Mouse (Mus musculus): ENCODE results near the gene Rnf167. TPM values are rescaled to one million over a fixed set of nuclear protein-coding genes. Genes with fewer than 3 reads are reported as not detected.

The Rnf167 gene
- polyA plus RNA-seq, 1 experiment = 70.1 TPM

DNA sequence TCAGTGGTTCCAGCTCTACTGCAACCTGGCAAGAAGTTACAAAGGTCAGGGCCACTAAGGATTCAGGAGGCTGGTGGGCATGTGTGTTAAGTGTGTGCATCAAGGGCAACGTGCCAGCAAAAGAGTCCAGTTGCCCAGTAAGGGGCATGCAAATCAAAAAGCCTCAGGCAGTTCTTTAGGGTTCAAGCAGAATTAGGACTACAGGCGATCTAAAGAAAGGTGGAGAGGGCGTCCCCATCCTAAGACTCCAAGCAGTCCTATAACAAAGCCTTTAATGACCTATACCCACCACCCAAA is 828 bp upstream of the Rnf167 start:
- H3K27ac ChIP-seq (ENCODE audit: insufficient read depth, low read depth, low read length) = peak overlapping the region; percentile 71
- peak overlapping the region; percentile 65 for H3K4me3 ChIP-seq (ENCODE audit: insufficient read depth, low read length)
- TF ChIP-seq POLR2A (IDR thresholded peaks at IDR 0.05; ENCODE audit: borderline replicate concordance, low read depth, low read length) (no peak), CTCF (IDR thresholded peaks at IDR 0.05; ENCODE audit: low read depth, low read length) (no peak)
- peaks cover 28% of the 10 kb centered on the region for H3K4me1 ChIP-seq (ENCODE audit: control insufficient read depth, insufficient read depth, low read length)

DNA sequence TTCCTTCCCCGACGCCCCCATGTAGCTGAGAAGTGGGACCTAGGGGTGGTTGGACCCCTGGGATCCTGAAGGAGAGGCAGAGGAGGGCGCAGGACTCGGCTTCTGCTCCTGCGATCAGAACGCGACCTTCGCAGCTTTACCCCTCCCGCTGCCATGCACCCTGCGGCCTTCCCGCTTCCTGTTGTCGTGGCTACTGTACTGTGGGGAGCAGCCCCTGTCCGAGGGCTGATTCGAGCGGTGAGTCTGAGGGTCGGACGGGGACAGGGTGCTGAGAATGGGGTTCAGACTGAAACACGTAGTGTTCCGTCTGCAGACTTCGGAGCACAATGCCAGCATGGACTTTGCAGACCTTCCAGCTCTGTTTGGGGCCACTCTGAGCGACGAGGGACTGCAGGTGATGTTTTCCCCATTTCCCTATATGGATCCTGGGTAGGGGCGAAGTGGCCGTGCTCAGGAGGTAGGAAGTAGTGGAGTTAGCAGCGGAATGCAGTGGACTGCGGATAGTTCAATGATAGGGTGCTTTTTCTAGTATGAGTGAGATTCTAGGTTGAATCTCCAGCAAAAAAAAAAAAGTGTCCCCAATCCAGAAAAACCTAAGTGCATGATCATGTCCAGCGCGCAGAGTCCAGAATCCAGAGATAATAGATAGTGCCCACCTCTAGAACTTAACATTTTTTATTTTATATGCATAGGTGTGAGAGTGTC is 833 bp downstream of the Rnf167 start:
- Histone ChIP-seq H3K4me1 (ENCODE audit: control insufficient read depth, insufficient read depth, low read length) (peaks cover 28% of the 10 kb centered on the region), H3K4me3 (ENCODE audit: insufficient read depth, low read length) (peak overlapping the region; percentile 92), H3K27ac (ENCODE audit: insufficient read depth, low read depth, low read length) (peak overlapping the region; percentile 97)
- TF ChIP-seq CTCF (IDR thresholded peaks at IDR 0.05; ENCODE audit: low read depth, low read length) (no peak), POLR2A (IDR thresholded peaks at IDR 0.05; ENCODE audit: borderline replicate concordance, low read depth, low read length) (no peak)

DNA sequence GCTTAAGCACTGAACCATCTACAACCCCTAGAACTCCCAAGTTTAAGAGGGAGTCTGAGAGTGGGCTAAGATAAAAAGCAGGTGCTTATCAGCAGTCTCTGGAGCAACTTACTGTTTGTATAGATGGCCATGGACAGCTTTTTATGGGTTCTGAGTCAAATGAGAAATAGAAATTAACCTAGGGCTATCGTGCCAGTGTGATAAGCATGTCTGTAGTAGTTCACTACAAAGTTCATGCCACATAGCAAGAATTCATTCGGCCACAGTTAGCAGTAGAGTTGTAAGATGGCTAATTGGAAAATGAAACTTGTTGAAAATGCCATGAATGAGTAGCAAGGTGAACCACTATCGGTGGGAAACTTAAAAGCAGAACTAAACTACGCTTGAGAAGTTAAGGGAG is 1.5 kb downstream of the Rnf167 start:
- peak overlapping the region; percentile 97; the same call in 1 of the 2 replicates for H3K27ac ChIP-seq (ENCODE audit: insufficient read depth, low read depth, low read length)

DNA sequence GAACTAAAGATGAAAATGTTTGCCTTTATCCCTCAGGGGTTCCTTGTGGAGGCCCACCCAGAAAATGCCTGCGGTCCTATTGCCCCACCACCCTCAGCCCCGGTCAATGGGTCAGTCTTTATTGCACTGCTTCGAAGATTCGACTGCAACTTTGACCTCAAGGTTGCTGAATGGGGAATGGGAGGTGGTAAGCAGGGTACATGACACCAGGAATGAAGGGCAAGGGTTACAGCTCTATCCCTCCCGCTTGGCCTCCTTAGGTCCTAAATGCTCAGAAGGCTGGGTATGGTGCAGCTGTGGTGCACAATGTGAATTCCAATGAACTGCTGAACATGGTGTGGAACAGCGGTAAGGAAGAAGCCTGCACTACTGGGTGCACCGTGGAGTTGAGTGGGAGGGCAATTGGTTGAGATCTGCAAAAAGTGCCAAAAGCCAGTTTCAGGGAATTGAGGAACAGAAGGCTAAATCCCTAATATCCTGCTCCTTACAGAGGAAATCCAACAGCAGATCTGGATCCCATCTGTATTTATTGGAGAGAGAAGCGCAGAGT is 2.2 kb downstream of the Rnf167 start:
- no peak overlapping the region for H3K27ac ChIP-seq (ENCODE audit: insufficient read depth, low read depth, low read length)
- H3K4me1 ChIP-seq (ENCODE audit: control insufficient read depth, insufficient read depth, low read length) = peaks cover 28% of the 10 kb centered on the region
- peak overlapping the region; percentile 92 for H3K4me3 ChIP-seq (ENCODE audit: insufficient read depth, low read length)
- TF ChIP-seq CTCF (IDR thresholded peaks at IDR 0.05; ENCODE audit: low read depth, low read length) (no peak), POLR2A (IDR thresholded peaks at IDR 0.05; ENCODE audit: borderline replicate concordance, low read depth, low read length) (no peak)

More for the DNA sequence above, 1.5 kb downstream of the Rnf167 start:
- peaks cover 28% of the 10 kb centered on the region for H3K4me1 ChIP-seq (ENCODE audit: control insufficient read depth, insufficient read depth, low read length)
- H3K4me3 ChIP-seq (ENCODE audit: insufficient read depth, low read length) = peak overlapping the region; percentile 92
- TF ChIP-seq POLR2A (IDR thresholded peaks at IDR 0.05; ENCODE audit: borderline replicate concordance, low read depth, low read length) = no peak
- no peak for TF ChIP-seq CTCF (IDR thresholded peaks at IDR 0.05; ENCODE audit: low read depth, low read length)

DNA sequence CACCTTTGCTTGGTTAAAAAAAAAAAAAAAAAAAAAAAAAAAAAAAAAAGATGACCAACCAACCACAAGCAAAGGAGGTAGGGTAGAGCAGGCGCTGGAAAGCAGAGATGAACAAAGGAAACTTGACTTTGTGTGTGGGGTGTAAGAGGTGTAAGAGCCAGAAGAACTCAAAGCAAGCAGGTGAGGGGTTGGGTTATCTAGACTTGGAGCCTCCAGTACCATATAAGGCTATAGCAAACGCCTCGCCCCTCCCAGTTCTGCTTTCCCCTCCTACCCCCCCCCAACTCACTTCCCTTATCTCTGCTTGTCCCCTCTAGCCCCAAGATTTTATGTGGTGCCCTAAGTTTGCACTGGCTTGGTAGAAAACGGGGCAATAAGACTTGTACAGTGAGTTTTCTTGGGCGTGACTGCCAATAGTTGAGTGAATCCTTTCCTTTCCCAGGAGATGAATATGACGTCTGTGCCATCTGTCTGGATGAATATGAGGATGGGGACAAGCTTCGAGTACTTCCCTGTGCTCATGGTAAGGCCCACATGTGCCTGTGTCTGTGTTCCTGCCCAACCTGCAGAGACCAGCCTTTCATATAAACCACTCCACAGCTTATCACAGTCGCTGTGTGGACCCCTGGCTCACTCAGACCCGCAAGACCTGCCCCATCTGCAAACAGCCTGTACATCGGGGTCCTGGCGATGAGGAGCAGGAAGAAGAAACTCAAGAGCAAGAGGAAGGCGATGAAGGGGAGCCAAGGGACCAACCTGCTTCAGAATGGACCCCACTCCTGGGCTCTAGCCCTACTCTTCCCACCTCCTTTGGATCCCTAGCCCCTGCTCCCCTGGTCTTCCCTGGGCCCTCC is 3.5 kb downstream of the Rnf167 start:
- no peak for TF ChIP-seq POLR2A (IDR thresholded peaks at IDR 0.05; ENCODE audit: borderline replicate concordance, low read depth, low read length)
- H3K4me3 ChIP-seq (ENCODE audit: insufficient read depth, low read length) = peak overlapping the region; percentile 31
- H3K4me1 ChIP-seq (ENCODE audit: control insufficient read depth, insufficient read depth, low read length) = peaks cover 24% of the 10 kb centered on the region
- H3K27ac ChIP-seq (ENCODE audit: insufficient read depth, low read depth, low read length) = peak overlapping the region; percentile 30

DNA sequence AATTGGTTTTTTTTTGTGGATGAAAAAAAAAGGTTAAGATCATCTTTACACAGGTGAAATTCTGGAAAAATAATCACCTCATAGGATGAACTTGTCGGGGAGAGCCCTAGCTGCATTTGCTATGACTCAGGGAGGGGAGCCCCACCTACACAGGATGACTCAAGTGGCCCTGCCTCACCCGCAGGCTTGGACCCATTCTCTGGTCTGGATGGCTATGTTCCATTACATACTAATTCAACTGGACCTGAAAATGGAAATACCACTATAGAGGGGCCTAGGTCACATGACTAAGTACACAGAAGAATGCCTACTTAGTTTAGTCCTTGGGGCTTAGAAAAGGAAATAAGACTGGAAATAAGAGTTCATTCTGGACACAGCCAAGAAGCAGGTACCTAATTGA is 4.4 kb downstream of the Rnf167 start:
- Histone ChIP-seq H3K4me1 (ENCODE audit: control insufficient read depth, insufficient read depth, low read length) (peaks cover 20% of the 10 kb centered on the region), H3K27ac (ENCODE audit: insufficient read depth, low read depth, low read length) (peak overlapping the region; percentile 99), H3K4me3 (ENCODE audit: insufficient read depth, low read length) (peak overlapping the region; percentile 100)
- TF ChIP-seq CTCF (IDR thresholded peaks at IDR 0.05; ENCODE audit: low read depth, low read length) = no peak
- no peak for TF ChIP-seq POLR2A (IDR thresholded peaks at IDR 0.05; ENCODE audit: borderline replicate concordance, low read depth, low read length)

DNA sequence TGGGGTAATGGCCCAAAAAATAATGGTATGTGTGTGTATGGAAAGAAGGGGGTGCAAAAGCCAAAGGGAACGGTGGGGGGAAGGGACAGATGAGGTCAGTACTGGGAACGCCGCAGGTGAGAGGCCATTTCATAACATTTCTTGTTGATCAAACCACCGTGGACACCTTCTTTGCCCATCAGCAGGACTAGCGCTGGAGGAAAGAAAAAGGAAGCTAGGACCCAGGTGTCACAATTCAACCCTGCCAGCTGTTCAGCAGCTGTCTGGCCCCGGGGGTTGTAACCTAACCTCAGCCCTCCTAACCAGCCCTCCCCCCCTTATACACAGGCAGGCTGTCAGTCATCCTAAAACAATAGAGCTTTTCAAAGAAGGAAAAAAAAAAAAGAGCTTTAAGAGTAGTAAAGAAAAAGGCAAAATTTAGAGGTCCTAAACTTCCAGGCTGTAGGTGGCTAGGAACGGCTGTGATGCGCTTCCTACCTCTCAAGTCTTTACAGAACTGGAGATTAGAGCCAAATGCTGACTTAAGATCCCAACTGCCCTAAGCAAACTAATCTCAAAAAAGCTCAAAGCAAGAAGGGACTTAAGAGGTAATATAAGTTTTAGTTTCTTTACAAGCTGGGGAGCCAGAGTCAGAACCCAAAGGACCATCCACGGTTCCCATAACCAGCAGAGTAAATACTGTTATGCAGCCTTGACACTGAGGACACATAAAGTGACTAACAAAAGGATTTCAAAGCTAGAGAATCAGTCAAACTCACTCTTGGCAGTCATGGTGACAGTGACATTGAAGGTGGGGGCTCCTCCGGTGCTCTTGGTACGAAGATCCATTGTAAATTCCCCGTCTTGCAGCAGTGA is 5.2 kb downstream of the Rnf167 start:
- TF ChIP-seq POLR2A (IDR thresholded peaks at IDR 0.05; ENCODE audit: borderline replicate concordance, low read depth, low read length) = no peak
- no peak for TF ChIP-seq CTCF (IDR thresholded peaks at IDR 0.05; ENCODE audit: low read depth, low read length)
- Histone ChIP-seq H3K4me3 (ENCODE audit: insufficient read depth, low read length) (peak overlapping the region; percentile 100), H3K4me1 (ENCODE audit: control insufficient read depth, insufficient read depth, low read length) (peaks cover 27% of the 10 kb centered on the region), H3K27ac (ENCODE audit: insufficient read depth, low read depth, low read length) (peak overlapping the region; percentile 99)

DNA sequence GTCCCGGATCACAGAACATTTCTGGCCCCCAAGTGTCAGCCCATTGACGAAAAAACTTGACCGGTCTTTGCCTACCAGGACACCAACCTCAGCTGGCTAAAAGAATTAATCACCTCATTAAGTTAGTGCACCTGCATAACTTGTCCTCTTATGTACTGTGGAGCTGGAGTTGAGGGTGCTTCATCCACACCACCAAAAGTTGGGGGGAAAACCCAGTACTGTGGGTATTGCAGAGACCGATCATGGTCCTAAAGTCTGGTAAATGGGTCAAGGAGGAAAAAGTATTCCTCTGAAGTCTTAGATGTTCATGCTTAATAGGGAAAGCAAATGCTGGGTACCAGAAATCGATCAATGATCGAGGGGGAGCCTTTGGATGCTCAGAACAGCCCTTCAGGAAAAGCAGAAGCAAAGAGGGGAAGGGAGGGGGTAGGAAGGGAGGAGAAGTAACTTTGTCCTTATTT is 5.9 kb downstream of the Rnf167 start:
- H3K4me3 ChIP-seq (ENCODE audit: insufficient read depth, low read length) = peak overlapping the region; percentile 100
- no peak for TF ChIP-seq POLR2A (IDR thresholded peaks at IDR 0.05; ENCODE audit: borderline replicate concordance, low read depth, low read length)
- TF ChIP-seq CTCF (IDR thresholded peaks at IDR 0.05; ENCODE audit: low read depth, low read length) = no peak
- H3K4me1 ChIP-seq (ENCODE audit: control insufficient read depth, insufficient read depth, low read length) = peaks cover 34% of the 10 kb centered on the region
- H3K27ac ChIP-seq (ENCODE audit: insufficient read depth, low read depth, low read length) = peak overlapping the region; percentile 99
